Mouse (Mus musculus) ES-E14 (cell line): ENCODE data around the gene Hecw2.

ENCODE experiments used
- HCFC1 ChIP-seq: IDR thresholded peaks from 2 replicates; pipeline ENCODE4 v1.6.1; 2012; ENCODE audit warnings: low read length, inconsistent platforms, borderline replicate concordance; ENCODE audit not compliant: insufficient read depth
- ZC3H11A ChIP-seq: IDR thresholded peaks from 2 replicates; pipeline ENCODE4 v1.6.1; 2012; ENCODE audit warnings: low read depth, mild to moderate bottlenecking, inconsistent platforms, low read length, borderline replicate concordance

GRCm38 (mm10) chr1:53856501-53857103 lies 338.4 kb downstream of the Hecw2 start:
- TF ChIP-seq HCFC1 (no peak), ZC3H11A (no peak)
